Mouse (Mus musculus): ENCODE data around the gene Stk31.
"Not testable (repeated sequence)": the region's sequence is repeated elsewhere in the genome, so short reads cannot be mapped to it uniquely, and the experiment has no call there.

Gene Stk31

DNA sequence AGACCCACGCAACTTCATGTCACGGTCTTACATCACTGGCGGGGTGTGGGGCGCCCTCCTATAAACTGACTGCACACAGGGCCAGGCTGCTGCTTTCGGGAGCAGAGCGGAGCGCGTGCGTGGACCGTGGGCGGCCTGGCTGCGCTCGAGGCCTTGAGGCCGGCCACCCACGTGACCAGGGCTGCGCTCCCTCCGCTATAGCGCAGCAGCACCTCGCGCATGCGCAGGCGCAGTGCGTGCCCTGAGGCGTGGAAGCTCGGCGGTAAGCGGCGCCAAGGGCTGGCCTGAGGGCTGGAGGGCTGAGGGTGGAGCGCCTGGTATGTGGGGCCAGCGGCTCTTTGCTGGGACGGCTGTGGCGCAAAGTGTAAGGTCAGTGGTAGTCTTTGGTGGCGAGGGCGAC lies at the start of gene Stk31:
Stk31 (plus strand) TSS at position 289 of the 400 bp plus-strand sequence.
- DNase-seq, result peak; percentile 10

DNA sequence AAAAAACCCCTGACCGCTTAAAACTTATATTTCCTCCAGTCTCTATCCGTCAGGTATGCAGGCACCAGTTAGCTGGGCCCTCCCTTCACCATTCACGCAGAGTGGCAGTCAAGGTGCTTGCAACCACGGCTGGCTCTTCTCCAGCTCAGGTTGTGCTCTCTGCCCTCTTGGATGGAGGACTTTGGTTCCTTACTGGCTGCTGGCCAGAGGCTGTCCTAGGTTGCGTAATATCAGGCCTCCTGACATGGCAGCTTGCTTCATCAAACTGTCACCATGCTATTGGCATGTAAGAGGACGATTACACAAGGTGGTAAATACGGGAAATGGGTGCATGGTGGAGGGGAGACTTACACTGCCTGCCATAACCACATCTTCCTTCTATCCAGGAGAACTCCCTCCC lies 45.6 kb upstream of the Stk31 start:
- no peak for DNase-seq

DNA sequence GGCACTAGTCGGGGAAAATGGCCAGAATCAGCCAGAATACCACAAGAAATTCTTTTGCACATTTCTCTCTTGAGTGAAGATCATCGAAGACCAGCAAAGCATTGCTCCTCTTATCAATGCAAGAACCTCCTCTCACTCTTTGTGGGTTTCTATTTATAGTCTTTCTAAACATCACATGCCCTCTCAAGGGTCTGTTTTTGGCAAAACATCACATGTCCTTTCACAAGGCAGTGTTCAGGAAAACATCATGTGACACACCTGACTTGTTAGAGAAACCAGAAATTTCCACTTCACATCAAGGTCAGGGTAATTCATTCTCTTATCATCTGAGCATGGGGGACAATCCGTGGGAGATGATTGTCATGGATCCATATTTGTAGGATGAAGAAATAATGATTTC lies 40.8 kb upstream of the Stk31 start:
- DNase-seq, result no peak

DNA sequence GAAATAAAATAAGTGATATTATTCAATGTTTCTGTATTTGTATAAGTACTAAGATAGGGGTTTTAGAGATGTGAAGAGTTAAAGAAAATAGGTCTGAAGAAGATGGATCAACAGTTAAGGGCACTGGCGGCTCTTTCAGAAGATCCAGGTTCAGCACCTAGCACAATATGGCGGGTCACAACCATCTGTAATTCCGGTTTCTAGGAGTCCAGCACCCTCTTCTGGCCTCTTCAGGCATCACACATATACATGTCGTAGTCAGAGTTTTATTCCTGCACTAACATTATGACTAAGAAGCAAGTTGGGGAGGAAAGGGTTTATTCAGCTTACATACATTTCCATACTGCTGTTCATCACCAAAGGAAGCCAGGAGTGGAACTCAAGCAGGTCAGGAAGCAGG lies 40.2 kb upstream of the Stk31 start:
- DNase-seq, result no peak

DNA sequence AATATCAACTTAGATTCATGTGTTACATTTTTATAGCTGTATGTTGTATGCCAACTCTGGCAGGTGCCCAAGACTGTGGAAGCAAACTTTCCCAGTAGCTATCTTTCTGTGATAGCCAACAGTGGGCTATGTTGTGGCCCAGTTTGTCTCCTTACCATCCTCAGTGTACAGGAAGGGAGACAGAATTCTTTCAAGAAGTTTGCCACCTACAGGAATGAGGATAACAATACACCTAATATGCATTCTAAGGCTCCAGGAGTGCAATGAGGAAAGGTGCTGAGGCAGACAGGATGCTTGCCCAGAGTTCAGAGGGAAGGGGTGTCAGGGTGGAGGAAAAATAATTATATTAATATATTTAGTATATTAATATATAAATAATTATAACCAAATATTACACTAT lies 35.0 kb upstream of the Stk31 start:
- DNase-seq, result no peak

DNA sequence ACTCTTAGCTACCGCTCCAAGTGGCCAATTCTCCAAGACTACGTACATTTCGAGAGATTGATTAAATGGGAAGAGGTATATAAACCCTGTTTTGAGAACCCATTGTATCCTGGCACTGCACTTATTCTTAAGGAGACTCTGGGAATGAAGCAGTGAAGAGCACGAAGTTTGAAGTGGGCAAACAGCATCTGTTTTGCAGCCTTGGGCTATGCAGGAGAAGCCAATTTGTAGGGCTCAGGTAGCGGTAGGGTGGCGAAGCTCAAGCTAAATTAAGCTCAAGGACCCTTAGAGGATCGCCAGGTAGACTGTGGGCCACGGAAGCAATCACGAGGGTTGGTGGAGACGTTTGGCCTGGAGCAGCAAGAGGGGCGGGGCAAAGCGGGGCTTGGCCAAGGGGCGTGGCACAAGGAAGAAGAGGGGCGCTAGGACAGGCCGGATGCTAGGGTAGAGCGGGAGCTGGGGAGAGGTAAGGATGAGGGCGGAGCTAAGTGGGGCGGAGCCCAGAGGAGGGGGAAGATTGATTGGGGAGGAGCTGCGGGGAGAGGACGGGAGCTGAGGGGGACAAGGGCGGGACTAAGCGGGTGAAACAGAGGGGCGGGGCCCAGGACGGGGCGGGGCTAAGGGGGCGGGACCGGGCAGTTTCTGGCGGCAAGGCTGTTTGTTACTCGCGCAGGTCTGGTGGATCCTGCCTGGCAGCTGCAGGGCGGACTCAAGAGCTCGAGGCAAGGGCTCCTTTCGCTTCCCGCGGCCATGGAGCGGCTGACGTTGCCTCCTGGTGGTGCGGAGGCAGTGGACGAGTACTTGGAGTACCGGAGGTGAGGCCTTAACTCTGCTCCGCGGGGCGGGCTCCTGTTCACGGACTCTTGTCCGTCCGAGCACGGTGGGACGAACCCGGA lies 28.0 kb upstream of the Stk31 start, which contains the start of gene Fam221a:
Fam221a (plus strand) TSS at position 581 of the 896 bp plus-strand sequence.
- peak; percentile 98 for DNase-seq

DNA sequence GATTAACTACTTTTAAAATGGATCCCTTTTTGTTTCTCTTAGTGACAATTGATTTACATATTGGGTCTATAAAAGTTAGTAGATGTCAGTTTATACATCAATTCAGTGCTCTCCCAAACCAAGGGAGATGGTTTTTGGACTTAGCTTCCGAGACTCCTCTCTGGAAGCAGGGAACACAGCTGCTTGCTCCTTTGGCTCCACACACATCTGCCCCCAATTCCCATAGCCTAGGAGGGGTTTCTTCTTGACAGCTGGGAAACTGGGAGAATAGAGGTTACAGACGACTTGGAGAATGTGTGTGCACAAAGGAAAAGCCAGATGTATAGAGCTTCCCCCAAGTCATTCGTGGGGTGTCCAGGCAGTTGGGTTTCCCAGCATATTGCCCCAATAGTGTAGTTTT lies 27.2 kb upstream of the Stk31 start:
- DNase-seq, result peak; percentile 18

DNA sequence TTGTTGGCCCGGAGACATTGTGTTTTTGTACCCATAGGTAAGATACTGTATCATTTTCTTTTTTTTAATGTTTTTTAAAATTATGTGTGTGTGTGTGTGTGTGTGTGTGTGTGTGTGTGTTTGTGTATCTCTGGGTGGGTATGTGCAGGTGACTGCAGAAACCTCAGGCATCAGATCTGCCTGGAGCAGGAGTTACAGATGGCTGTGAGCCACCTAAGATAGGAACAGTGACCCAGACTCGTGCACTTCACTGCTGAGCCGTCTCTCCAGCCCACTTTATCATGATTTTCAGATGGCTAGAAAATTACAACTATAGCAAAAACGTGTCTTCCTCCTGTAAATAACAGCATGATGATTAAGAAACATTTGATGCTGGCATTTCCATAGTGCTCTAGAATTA lies 22.7 kb upstream of the Stk31 start:
- DNase-seq, result no peak

DNA sequence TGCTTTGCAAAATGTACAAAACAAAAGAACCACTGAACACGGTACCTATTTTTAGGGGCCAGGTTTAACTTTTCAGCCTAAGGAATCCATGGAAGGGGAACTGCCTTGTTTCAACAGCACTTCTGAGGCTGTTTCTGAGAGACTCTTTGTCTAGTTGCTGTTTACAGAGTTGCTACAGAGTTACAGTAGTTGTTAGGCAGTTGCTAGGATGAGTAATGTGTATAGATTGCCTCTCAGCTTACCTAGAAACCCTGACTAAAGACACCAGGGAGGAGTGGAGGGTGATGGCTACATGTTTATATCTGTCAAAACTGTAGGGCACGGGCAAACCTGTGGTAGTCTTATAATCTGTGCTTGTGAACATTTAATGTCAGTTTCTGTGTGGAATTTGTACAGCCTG lies 21.5 kb upstream of the Stk31 start:
- no peak for DNase-seq

DNA sequence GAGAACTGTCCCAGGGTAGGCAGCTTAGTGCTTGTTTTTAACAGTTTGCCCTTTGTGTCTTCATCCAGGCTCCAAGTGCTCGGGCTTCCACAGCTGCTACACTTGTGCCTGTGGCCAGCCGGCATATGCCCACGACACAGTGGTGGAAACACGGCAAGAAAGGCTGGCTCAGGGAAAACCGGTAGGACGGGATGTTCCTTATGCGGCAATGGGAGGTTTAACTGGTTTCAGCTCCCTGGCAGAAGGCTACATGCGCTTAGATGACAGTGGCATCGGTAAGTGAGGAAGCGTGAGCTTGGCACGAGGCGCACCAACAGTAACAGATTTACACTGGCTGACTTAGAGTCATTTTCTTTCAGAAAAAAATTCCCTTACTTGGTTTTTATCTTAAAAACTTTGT lies 17.1 kb upstream of the Stk31 start:
- DNase-seq, result no peak

DNA sequence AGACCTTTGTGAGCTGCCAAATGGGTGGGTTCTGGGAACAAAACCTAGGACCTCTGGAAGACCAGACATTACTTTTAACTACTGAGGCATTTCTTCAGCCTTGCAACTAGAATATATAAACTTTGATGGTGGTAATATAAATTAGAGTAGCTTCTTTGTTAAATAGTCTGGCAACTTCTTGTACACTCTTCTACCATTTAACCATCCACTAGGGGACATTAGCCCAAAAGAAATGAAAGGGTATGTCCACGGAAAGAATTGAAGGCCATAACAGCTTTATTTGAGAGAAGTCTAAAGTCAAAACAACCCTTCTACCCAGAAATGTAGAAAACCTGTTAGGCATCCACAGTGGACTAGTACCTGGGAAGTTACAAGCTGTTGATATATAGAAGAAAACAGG lies 1.1 kb upstream of the Stk31 start:
- DNase-seq, result no peak

DNA sequence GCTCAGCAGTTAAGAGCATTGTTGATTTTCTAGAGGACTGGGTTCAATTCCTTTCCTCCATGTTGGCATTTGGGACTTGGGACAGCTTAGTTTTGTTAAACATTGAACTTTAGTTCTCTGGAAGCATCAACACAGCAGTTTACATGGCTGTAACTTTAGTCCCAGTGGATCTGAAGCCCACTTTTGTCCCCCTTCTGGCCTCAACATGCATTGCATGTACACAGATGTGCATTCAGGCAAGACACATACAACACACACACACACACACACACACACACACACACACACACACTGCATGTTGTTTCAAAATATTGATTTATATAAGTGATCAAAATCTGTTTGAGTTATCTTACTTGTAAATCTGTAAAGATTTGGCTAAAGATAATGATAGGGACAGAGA lies 2.1 kb downstream of the Stk31 start:
- peak; percentile 37 for DNase-seq

DNA sequence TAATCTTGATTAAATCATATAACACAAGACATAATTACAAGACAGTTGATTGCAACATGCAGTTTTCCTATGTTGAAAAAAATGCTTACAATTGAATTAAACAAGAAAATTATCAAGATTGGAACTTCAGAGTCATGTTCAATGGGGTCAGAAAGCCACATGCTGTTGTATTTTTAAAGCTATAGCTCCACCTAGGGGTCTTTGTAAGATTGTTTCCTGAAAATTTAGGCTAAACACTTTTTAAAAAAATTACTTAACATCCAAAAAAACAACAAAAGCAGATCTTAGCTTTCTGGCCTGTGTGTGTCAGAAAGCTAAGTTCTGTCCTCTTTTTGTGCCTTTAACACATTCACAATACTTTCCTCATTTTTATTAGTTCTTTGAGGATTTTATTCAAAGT lies 3.0 kb downstream of the Stk31 start:
- no peak for DNase-seq

DNA sequence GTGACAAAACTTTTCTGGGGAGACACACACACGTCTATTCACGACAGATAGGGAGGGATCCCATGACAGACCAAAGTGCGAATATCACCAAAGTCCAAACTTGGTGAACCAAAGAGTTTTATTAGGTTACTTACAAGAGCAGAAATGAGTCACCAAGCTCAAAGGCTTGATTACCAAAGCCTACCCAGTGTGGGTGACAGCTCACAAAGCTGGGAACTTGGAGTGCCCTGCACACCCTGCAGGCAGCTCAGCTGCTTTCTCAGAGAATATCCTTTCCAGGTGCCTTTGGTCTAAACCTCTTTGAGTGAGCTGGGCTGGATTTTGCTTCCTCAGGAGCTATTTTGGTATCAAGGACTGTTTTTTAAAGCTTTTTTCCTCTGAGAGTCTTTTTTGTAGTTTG lies 15.4 kb downstream of the Stk31 start:
- no peak for DNase-seq

DNA sequence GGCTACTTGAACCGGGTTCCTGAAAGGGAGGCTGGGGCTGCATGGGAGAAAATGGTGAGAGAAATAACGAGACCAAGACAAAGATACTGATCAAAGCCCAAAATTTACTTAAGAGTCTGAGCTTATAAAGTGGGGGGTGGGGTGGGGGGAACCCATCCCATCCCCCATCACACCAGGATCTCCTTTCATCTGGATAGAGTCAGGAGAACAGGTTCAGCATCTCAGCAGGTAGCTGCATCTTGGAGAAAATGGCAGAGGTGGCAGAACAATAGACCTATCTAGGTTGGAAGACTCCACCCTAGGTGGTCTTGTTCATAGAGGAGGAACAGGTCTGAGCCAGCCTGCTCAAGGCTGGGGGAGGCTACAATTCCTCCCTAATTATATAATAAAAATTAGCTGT lies 17.6 kb downstream of the Stk31 start:
- not testable (repeated sequence) for DNase-seq

DNA sequence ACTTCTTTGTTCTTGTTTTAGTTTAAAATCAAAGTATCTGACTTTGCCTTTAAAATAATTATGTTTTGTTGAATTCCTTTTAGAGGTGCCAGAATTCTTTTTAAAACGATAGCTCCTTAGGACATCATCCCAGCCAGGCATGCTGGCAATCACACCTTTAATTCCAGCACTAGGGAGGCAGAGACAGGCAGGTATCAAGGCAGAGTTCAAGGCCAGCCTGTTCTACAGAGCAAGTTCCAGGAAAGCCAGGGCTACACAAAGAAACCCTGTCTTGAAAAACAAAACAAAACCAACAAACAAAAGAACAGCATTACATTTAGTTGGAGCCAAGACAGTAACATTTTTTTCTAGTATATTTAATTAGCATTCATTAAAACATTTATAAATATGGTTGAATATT lies 20.6 kb downstream of the Stk31 start:
- no peak for DNase-seq

DNA sequence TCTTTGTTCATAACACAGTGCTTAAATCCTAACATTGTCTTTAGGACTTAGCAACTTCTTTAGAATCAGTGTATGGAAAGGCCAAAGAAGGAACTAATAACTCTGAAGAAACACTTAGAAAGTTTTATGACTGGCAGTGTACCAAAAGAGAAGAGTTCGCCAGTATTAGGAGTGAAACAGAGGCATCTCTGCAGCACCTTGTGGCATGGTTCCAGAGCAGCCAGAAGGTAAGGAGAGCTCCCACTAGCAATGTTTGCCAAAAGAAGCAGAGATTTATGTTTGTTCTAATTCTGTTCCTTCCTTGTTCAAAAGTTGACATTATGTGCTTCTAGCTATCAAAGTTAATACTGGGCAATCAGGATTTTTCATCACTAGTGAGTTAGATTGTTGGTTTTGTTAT lies 41.9 kb downstream of the Stk31 start:
- DNase-seq, result no peak

DNA sequence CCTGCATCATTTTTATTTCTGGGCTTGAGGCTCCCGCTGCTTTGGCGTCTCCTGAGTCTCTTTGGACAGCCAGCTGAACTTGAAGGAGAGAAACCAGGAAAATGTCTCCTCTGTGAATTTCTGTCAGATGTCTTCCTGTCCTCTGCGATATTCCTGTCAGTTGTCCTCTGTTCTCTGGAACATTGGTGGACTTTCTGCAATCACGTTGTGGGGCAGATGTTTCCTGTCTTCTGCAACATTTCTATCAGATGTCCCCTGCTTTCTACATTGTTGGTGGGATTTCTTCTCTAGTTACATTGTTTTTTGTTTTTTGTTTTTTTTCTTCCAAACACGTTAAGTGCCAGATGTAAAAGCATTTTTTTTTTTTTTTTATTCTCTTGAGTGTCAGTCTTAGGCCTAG lies 62.7 kb downstream of the Stk31 start:
- DNase-seq, result no peak

DNA sequence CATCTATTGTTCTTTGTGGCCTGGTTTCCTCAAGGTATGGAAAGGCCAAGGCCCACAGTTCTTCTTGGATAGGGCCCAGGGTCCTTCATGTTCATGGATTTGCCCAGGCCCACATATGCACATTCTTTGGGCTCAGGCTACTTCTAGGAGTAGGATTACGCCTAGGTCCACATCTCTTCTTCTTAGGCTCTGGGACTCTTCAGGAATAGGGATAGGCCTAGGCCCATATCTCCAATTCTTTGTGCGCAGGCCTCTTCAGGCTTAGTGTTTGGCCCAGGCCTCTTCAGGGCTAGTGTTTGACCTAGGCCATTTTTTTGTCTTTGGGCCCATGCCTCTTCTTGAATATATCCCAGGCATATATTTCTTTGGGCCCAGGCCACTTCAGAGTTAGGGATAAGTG lies 87.8 kb downstream of the Stk31 start:
- DNase-seq, result no peak

DNA sequence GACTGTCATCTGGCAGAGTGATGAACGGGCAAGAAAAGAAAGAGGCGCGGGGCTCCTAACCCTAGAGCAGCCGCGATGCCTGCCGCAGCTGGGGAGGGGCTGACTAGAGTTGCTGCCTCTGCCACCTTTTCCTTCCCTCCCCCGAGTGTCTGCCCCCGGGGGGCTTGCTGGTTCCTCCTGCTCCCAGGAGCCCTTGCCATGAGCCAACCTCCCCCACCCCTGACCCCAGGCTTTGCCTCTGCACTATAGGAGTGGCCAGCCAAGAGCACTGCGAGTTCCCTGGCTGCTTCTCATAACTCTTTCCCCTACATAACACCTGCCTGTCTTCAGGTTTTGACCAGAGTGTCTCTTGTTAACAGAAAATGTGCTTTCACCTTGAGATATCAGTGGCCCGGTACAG lies 96.1 kb downstream of the Stk31 start:
- no peak for DNase-seq

DNA sequence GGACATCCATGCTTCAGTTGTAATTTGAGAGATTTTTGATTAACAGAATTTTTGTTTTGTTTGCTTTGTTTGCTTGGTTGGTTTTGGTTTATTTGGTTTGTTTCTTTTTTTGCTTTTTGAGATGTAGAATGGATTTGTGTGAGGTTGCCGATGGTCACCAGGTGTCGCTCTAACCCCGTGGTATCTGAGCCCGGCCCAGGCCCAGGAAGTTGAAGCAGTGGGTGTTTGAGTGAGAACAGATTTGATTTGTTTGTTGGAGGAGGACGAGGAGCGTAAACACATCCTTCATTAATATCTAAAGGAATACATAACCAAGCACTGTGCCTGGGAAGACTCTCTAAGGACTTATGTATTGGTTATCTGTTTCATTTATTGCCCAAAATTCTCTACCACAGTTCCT lies 123.6 kb downstream of the Stk31 start:
- DNase-seq, result peak; percentile 61
